Comparison of ENCODE assay signal across 8 mouse cellular contexts in the genomic region with DNA sequence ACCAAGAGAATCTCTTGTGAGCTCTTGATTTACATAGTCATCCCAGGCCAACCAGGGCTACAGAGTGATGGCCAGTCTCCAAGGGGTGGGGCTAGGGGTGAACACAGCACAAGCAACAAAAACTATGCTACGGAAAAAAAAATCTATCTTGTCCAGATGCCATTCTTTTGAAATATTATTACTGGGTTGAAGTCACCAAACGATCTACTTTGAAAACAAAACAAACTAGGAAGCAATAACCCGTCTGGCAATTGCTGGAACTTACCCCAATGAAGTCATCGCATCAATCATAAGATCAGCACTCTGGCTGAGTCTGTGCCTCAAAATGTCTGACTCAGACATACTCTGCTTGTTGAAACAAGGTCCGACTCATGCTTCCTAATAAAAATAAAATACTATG. TPM values are rescaled to one million over a fixed set of nuclear protein-coding genes. Genes with fewer than 3 reads are reported as not detected.
A peak's percentile ranks its signal among the peaks of the same experiment; 100 is the strongest.
DNase-seq lines count a peak whose midpoint lies in the region; TF ChIP-seq lines count a peak whose summit lies in the region.

No protein-coding gene starts in this region.

- no peak for TF ChIP-seq POLR2A in brain, embryonic 14.5 days (IDR thresholded peaks at IDR 0.05; ENCODE audit: borderline replicate concordance, extremely low read depth, insufficient read depth, insufficient read length, poor library complexity, severe bottlenecking)
- TF ChIP-seq POLR2A in lung, adult 2 months (IDR thresholded peaks at IDR 0.05; ENCODE audit: borderline replicate concordance, extremely low read depth, low read depth, low read length), result no peak

- 50% methylated on average over 5 of the region's 5 CpGs for WGBS in forebrain, embryonic 10.5 days
- 0% methylated on average over 5 of the region's 5 CpGs for WGBS in large intestine, adult 2 months
- WGBS in lung, adult 2 months, result 2% methylated on average over 5 of the region's 5 CpGs

- intact Hi-C loops in heart, postnatal 14 days (cut with DNase I), result loop anchor here (2.0 to 5.0 kb wide), 2 partner anchors 53 to 92 kb away; a partner anchor contains a TSS

- DNase-seq in MEL-GATA-1-ER (ENCODE audit: extremely low read depth, low read depth), result peak; percentile 66
- DNase-seq in brain, embryonic 14.5 days (ENCODE audit: low read depth), result peak; percentile 80
- DNase-seq in forebrain, embryonic 10.5 days (ENCODE audit: extremely low spot score, low spot score), result no peak
- peak; percentile 74 to 81 for DNase-seq in heart, postnatal 14 days
- DNase-seq in large intestine, adult 2 months (ENCODE audit: low read depth, low spot score), result peak; percentile 57
- DNase-seq in lung, adult 2 months, result peak; percentile 51
- DNase-seq in ovary, adult 18-20 months (ENCODE audit: low spot score), result peak; percentile 76
- no peak for DNase-seq in c-Kit-positive CD71-positive TER-119-positive erythroid progenitor cells, embryonic 14.5 days (ENCODE audit: low spot score)

- no peak for TF ChIP-seq CTCF in brain, embryonic 14.5 days (IDR thresholded peaks at IDR 0.05; ENCODE audit: borderline replicate concordance, extremely low read depth, insufficient read depth, insufficient read length)
- TF ChIP-seq CTCF in lung, adult 2 months (IDR thresholded peaks at IDR 0.05; ENCODE audit: insufficient read depth, low read length), result no peak

- H3K27ac ChIP-seq in forebrain, embryonic 10.5 days, result peak overlapping the region; percentile 100

- H3K4me3 ChIP-seq in forebrain, embryonic 10.5 days, result peak overlapping the region; percentile 80
- H3K4me3 ChIP-seq in lung, adult 2 months (replicated peaks; ENCODE audit: extremely low read depth, low read depth, low read length), result peak overlapping the region; percentile 42

- no peaks in the 10 kb centered on the region for H3K27me3 ChIP-seq in forebrain, embryonic 10.5 days (ENCODE audit: poor library complexity, severe bottlenecking)

- no peaks in the 10 kb centered on the region for H3K9me3 ChIP-seq in forebrain, embryonic 10.5 days

- peaks cover 21% of the 10 kb centered on the region for H3K36me3 ChIP-seq in forebrain, embryonic 10.5 days (replicated peaks)

- H3K4me1 ChIP-seq in forebrain, embryonic 10.5 days, result peaks cover 38% of the 10 kb centered on the region
- peaks cover 7% of the 10 kb centered on the region for H3K4me1 ChIP-seq in lung, adult 2 months (ENCODE audit: control insufficient read depth, insufficient read depth, low read length)

RNA-seq across cellular contexts. Expression of a gene that starts 1.2 kb away (rescaled TPM):
- 4,191 and 5,062 TPM in 2 replicates for polyA plus RNA-seq in brain, embryonic 14.5 days (2012; rRNA removed)
- 3,270 and 3,283 TPM in 2 replicates for polyA plus RNA-seq in forebrain, embryonic 10.5 days (2016; fragmentation: Nextera tagmentation; extraction: Ambion mirVana)
- 100 to 1,000 TPM; 658 to 665 TPM for total RNA-seq in heart, postnatal 14 days (2021)
- polyA plus RNA-seq in large intestine, adult 2 months (2012; rRNA removed), result 1,797 and 2,293 TPM in 2 replicates
- polyA plus RNA-seq in lung, adult 2 months (2012; rRNA removed), result 1,478 and 1,739 TPM in 2 replicates

RNA-seq across cellular contexts. Expression of a gene that starts 10.7 kb away (rescaled TPM):
- polyA plus RNA-seq in brain, embryonic 14.5 days (2012; rRNA removed), result 112 and 180 TPM in 2 replicates
- polyA plus RNA-seq in forebrain, embryonic 10.5 days (2016; fragmentation: Nextera tagmentation; extraction: Ambion mirVana), result 35.6 and 38.6 TPM in 2 replicates
- 10 to 100 TPM; 16.8 to 20.0 TPM for total RNA-seq in heart, postnatal 14 days (2021)
- 116 and 140 TPM in 2 replicates for polyA plus RNA-seq in large intestine, adult 2 months (2012; rRNA removed)
- polyA plus RNA-seq in lung, adult 2 months (2012; rRNA removed), result 14.4 and 14.8 TPM in 2 replicates

RNA-seq across cellular contexts. Expression of a gene that starts 24.5 kb away (rescaled TPM):
- polyA plus RNA-seq in brain, embryonic 14.5 days (2012; rRNA removed), result 20.5 and 26.3 TPM in 2 replicates
- polyA plus RNA-seq in forebrain, embryonic 10.5 days (2016; fragmentation: Nextera tagmentation; extraction: Ambion mirVana), result 2.1 and 2.5 TPM in 2 replicates
- total RNA-seq in heart, postnatal 14 days (2021), result 1 to 10 TPM; 3.4 to 4.5 TPM
- 8.7 and 9.0 TPM in 2 replicates for polyA plus RNA-seq in large intestine, adult 2 months (2012; rRNA removed)
- 19.6 and 21.8 TPM in 2 replicates for polyA plus RNA-seq in lung, adult 2 months (2012; rRNA removed)

Comparison
In these comparisons a context has a peak if more than half of its experiments do, and no peak if none do; other contexts are left out.
1. DNase-seq: peak in MEL-GATA-1-ER (single experiment), brain, embryonic 14.5 days (single experiment), heart, postnatal 14 days (2 of 2), large intestine, adult 2 months (single experiment), lung, adult 2 months (single experiment) and ovary, adult 18-20 months (single experiment); none in forebrain, embryonic 10.5 days (single experiment) and c-Kit-positive CD71-positive TER-119-positive erythroid progenitor cells, embryonic 14.5 days (single experiment).